Mouse (Mus musculus): ENCODE data around the gene Srpr. TPM values are rescaled to one million over a fixed set of nuclear protein-coding genes. Genes with fewer than 3 reads are reported as not detected.

Srpr gene
- polyA plus RNA-seq, 1 experiment from 2014 or later, result 97.4 TPM

- ATAC-seq (ENCODE audit: insufficient number of reproducible peaks, low FRiP score), result no peak
- no peaks in the 10 kb centered on the region for H3K36me3 ChIP-seq
- H3K9ac ChIP-seq, result no peak overlapping the region
- H3K4me2 ChIP-seq, result no peak overlapping the region
- no peak overlapping the region for H3K27ac ChIP-seq (ENCODE audit: poor library complexity, severe bottlenecking)
- no peak overlapping the region for H3K4me3 ChIP-seq
- H3K27me3 ChIP-seq (replicated peaks), result 0 out of 2 replicates have a peak, but pooled peaks cover 5% of the 10 kb centered on the region
- H3K4me1 ChIP-seq (replicated peaks), result peaks cover 11% of the 10 kb centered on the region; the same call in 1 of the 2 replicates
- WGBS, result 53% methylated on average over 7 of the region's 7 CpGs
- no peaks in the 10 kb centered on the region for H3K9me3 ChIP-seq (replicated peaks)
Measured at GRCm38 (mm10) chr9:35289992-35290391, 90.0 kb downstream of the Srpr start.

- 0 out of 2 replicates have a peak, but pooled peaks cover 5% of the 10 kb centered on the region for H3K27me3 ChIP-seq (replicated peaks)
- 86% methylated on average over 3 of the region's 3 CpGs for WGBS
- H3K4me1 ChIP-seq (replicated peaks), result peaks cover 11% of the 10 kb centered on the region; the same call in 1 of the 2 replicates
- no peaks in the 10 kb centered on the region for H3K36me3 ChIP-seq
- ATAC-seq (ENCODE audit: insufficient number of reproducible peaks, low FRiP score), result no peak
- no peak overlapping the region for H3K4me3 ChIP-seq
- H3K27ac ChIP-seq (ENCODE audit: poor library complexity, severe bottlenecking), result no peak overlapping the region
- H3K4me2 ChIP-seq, result no peak overlapping the region
- H3K9ac ChIP-seq, result no peak overlapping the region
- no peaks in the 10 kb centered on the region for H3K9me3 ChIP-seq (replicated peaks)
Measured at GRCm38 (mm10) chr9:35290417-35290816, 90.4 kb downstream of the Srpr start.

GRCm38 (mm10) chr9:35290916-35291315 lies 90.9 kb downstream of the Srpr start:
- Histone ChIP-seq H3K9me3 (replicated peaks) (no peaks in the 10 kb centered on the region), H3K4me3 (no peak overlapping the region), H3K36me3 (no peaks in the 10 kb centered on the region), H3K4me1 (replicated peaks) (peaks cover 11% of the 10 kb centered on the region; the same call in 1 of the 2 replicates), H3K27me3 (replicated peaks) (0 out of 2 replicates have a peak, but pooled peaks cover 5% of the 10 kb centered on the region), H3K27ac (ENCODE audit: poor library complexity, severe bottlenecking) (no peak overlapping the region), H3K9ac (no peak overlapping the region), H3K4me2 (no peak overlapping the region)
- no peak for ATAC-seq (ENCODE audit: insufficient number of reproducible peaks, low FRiP score)
- 18% methylated on average over 4 of the region's 4 CpGs for WGBS

DNA sequence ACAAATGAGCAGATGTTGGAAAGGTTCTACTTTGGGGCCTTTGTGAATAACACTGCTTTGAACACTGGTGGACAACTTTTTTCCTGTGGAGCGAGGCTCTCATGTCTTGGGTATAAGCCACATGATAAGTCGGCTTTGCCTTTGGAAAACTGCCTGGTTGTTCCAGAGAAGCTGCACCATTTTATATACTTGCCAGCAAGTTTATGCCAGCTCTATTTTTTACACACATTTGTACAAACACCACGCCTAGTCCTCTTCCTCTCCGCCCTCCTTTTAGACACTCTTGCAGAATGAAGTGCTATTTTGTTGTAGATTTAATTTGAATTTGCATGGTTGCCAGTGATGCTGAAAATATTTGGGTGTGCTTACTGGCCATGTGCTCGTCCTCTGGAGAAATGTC lies 93.5 kb downstream of the Srpr start:
- Histone ChIP-seq H3K36me3 (no peaks in the 10 kb centered on the region), H3K9me3 (replicated peaks) (no peaks in the 10 kb centered on the region), H3K4me2 (no peak overlapping the region), H3K4me3 (no peak overlapping the region), H3K27ac (ENCODE audit: poor library complexity, severe bottlenecking) (no peak overlapping the region), H3K9ac (no peak overlapping the region), H3K4me1 (replicated peaks) (peaks cover 5% of the 10 kb centered on the region; the same call in 1 of the 2 replicates), H3K27me3 (replicated peaks) (no peaks in the 10 kb centered on the region)
- WGBS, result 77% methylated on average over 5 of the region's 5 CpGs
- no peak for ATAC-seq (ENCODE audit: insufficient number of reproducible peaks, low FRiP score)

Other genes with a start within 250 kb of the Srpr start
- 20.8 and 20.9 TPM in 2 replicates for gene St3gal4, start 80.9 kb upstream of the Srpr start, polyA plus RNA-seq (2016; fragmentation: Nextera tagmentation; extraction: Ambion mirVana)
- gene Dcps, start 24.1 kb upstream of the Srpr start, polyA plus RNA-seq (2016; fragmentation: Nextera tagmentation; extraction: Ambion mirVana), result 61.5 and 64.4 TPM in 2 replicates
- 11.8 and 11.9 TPM in 2 replicates for gene Tirap, start 116 bp downstream of the Srpr start, polyA plus RNA-seq (2016; fragmentation: Nextera tagmentation; extraction: Ambion mirVana)
- gene Foxred1, start 10.9 kb downstream of the Srpr start, polyA plus RNA-seq (2016; fragmentation: Nextera tagmentation; extraction: Ambion mirVana), result 62.2 and 67.6 TPM in 2 replicates
- gene Fam118b, start 67.6 kb downstream of the Srpr start, polyA plus RNA-seq (2016; fragmentation: Nextera tagmentation; extraction: Ambion mirVana), result 26.6 and 28.5 TPM in 2 replicates
- gene Rpusd4, start 67.7 kb downstream of the Srpr start, polyA plus RNA-seq (2016; fragmentation: Nextera tagmentation; extraction: Ambion mirVana), result 22.1 and 24.4 TPM in 2 replicates
- 7.0 and 8.2 TPM in 2 replicates for gene Cdon, start 221.0 kb downstream of the Srpr start, polyA plus RNA-seq (2016; fragmentation: Nextera tagmentation; extraction: Ambion mirVana)